Mouse (Mus musculus) cerebellum, adult 18-20 months (tissue): ENCODE results near the gene Calcb.
"Not testable (repeated sequence)": the region's sequence is repeated elsewhere in the genome, so short reads cannot be mapped to it uniquely, and the experiment has no call there.

Experiments used
- DNase-seq, 2 experiments: peaks; one replicate each; pipeline ENCODE4 v3.0.0; 2021

Gene Calcb

DNA sequence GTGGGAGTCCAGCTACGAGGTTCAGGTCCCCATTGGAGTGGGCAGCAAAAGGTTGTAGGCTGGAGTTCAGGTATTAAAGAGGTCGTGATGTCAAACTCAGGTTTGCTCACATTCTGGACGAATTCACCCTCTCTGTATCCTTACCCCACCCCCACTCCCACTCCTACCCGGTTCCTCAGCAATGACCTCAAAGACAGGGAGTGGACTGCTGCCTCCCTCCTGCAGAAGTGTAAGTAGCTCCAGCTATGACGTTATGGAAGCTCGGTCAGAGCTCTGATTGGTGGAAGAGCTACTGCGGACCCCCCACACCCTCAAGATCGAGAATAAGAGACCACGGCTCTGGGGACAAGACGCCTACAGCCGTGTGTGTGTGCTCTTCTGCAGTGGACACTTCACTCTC, at the start of gene Calcb:
Gene Calcb (plus strand): TSS at position 344 of the 400 bp plus-strand sequence.
- no peak for DNase-seq

- no peak for DNase-seq
Observed at GRCm38 (mm10) chr7:114671405-114671804, 47.0 kb upstream of the Calcb start.

GRCm38 (mm10) chr7:114672697-114673096, 45.7 kb upstream of the Calcb start:
- peak; percentile 4 to 9 for DNase-seq

GRCm38 (mm10) chr7:114692339-114692738, 26.1 kb upstream of the Calcb start:
- DNase-seq: no peak

- DNase-seq: no peak
Observed at GRCm38 (mm10) chr7:114700871-114701270, 17.6 kb upstream of the Calcb start.

- no peak for DNase-seq
Observed at GRCm38 (mm10) chr7:114706716-114707115, 11.7 kb upstream of the Calcb start.

DNA sequence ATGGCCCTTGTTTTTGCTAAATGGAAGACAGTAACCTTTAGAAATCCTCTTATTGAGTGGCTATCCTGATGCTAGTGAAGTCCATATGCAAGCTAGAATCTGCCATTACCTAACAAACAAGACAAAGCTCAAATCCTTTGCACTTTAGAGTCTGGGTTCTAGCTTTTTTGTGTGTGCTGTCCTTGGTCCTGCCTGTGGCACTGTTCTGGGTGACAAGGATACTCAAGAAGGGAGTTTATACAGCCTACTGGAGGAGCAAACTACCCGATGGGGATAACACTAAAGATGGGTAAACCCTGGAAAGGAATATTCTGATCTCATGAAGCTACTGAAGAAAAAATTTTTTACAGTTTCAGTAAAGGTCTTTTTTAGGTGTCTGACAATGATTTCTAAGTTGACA, 11.0 kb upstream of the Calcb start:
- DNase-seq: no peak

DNA sequence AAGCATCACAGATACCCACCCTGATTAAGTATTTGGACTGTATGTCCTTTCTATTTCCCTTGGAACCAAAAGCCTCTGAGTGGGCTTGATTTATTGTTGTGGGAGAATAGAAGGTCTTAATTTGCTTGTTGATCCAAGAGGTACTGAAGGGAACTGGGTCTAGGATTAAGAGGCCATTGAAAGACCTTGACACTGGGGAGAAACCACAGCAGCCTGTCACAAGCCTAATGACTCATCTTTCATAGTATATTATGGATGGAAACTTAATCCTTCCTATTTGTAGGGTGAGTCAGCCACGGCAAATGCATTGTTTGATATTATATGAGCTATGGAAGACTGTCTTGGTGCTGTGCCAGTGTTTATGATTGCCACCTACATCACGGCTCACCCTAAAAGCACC, 8.0 kb upstream of the Calcb start:
- DNase-seq: no peak

DNA sequence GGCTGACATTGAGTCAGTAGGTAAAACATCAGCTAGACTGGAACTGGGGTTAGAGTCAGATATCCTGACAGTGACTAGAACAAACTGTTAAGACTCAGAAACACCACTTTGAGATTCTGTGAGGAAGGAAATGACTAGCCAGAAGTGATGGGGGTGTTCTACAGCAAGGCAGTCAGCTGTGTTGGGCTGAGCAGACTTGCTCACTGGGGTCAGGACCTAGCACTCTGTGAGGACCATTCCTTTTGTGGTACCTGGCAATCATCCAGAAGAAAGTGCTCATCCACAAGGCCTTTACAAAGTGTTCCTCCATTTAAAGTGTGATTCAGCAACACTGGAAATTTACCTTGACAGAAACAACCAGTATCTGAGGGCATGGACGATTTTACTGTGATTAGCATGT, 5.9 kb upstream of the Calcb start:
- no peak for DNase-seq

- DNase-seq: peak; percentile 9 to 10
Observed at GRCm38 (mm10) chr7:114719381-114720131, 1.1 kb downstream of the Calcb start.

- DNase-seq: not testable (repeated sequence)
Observed at GRCm38 (mm10) chr7:114729696-114730095, 11.3 kb downstream of the Calcb start.

GRCm38 (mm10) chr7:114731175-114731574, 12.7 kb downstream of the Calcb start:
- DNase-seq: no peak

GRCm38 (mm10) chr7:114731700-114732099, 13.3 kb downstream of the Calcb start:
- DNase-seq: not testable (repeated sequence)

GRCm38 (mm10) chr7:114736256-114736655, 17.8 kb downstream of the Calcb start:
- no peak for DNase-seq

DNA sequence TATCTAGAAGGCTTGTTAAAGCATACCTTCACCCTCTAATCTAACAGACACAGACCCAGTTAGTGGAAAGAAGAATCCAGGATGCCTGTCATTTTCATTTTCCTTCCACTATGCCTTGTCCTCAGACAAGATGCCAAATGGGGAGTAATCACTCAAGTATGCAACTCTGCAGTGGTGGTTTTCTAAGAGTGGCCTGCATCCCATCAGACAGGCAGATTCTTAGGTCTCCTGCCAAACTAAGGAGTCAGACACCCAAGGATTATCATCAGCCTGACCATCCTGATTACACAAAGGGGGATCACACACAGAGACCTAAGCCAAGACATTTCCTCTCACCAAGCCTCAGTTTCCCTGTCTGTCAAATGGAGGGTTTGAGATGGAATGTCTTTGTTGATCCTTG, 19.7 kb downstream of the Calcb start:
- no peak for DNase-seq

- DNase-seq: no peak
Observed at GRCm38 (mm10) chr7:114740360-114741165, 22.1 kb downstream of the Calcb start.

DNA sequence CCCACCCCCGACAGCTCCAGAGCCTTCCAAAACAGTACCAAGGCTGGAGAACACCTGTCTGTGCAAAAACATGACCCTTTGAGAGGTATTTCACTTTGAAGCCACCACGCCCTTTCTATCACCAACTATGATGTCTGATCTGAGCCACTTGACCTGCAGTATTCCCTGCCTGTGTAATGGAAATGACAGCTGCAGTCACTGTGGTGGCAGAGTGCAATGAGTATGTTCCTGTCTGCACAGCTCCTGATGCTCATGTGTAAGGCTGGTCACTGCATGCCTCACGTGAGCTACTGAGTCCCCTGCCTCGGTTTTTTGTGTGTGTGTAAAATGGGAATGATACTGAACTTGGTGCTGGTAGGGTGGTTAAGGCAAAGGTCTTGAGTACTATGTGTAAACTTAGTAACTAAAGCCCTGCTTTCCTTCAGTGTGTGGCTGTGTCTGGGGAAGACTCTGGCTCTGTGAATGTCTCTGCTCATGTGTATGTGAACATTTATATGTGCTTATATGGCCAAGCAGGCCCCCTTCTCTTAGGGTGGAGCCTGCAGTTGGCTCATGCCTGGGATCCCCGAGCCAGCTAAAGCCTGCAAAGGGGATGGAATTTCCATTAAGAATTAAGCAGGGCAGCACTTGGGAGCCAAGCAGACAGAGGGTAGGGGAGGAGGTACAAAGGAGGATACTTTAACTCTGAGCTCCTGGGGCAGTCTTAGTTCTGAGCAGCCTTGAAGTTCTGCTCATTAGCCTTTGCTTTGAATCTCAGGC, 24.8 kb downstream of the Calcb start, which contains the start of gene Insc:
Gene Insc (plus strand): TSS at position 673 of the 759 bp plus-strand sequence.
- DNase-seq: no peak

- no peak for DNase-seq
Observed at GRCm38 (mm10) chr7:114744639-114745245, 26.3 kb downstream of the Calcb start.

DNA sequence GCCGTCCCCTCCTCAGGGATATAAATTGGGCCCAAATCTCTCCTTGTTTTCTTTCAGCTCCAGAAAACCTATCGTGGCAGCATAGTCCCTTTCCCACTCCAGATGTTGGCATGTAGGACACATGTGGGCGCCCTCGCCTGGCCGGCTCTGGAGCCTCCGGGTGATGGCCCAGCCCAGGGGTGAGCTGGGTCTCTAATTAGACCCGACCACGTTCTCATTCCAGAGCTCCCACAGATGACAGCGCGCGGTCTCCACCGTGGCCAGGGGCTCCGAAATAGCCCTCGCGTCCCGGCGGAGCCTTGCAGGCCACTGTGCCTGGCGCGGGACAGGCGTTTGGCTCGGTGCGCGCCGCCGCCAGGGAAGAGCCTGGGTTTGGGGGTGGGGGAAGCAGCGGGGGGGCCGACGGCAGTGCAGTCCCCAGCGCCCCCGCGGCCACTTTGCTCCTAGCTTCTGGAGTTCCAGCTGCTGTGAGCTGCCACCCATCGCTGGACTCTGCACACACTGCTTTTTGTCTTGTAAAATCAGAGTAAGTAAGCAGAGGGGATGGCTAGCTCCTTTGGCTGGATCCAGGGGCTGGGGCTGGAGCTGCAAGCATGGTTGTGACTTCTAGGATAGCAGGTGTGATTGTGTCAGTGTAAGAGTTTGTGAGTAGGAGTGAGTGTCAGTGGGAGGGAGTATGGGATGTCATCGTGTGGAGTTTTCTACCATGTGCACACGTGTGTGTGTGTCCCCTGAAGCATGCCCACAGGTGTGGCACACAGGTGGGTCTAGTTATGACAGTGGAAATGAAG, 27.2 kb downstream of the Calcb start:
- DNase-seq: peak in 1 of 2 experiments; percentile 9

GRCm38 (mm10) chr7:114747596-114747995, 29.2 kb downstream of the Calcb start:
- DNase-seq: peak; percentile 6 to 16

- DNase-seq: no peak
Observed at GRCm38 (mm10) chr7:114748239-114748638, 29.8 kb downstream of the Calcb start.

DNA sequence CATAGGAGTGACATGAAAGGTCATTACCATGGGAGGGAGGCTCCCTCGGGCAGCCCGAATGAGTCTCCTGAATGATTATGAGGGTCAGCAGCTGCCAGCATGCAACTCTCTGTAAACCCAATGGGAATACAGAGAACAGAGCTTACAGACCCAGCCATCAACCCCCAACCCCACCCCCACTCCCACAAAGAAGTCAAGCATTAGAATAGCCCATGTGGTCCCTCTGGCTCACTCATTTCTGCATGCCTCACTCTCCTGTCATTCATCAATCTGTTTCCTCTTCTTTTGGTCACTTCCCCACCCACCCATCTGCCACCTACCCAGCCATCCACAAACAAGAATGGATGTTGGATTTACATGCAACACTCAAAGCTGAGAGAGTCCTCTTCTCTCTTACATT, 35.0 kb downstream of the Calcb start:
- DNase-seq: no peak
